Mouse (Mus musculus): ENCODE results near the gene Aaed1. TPM values are rescaled to one million over a fixed set of nuclear protein-coding genes. Genes with fewer than 3 reads are reported as not detected.

The Aaed1 gene
- 2.3 and 2.5 TPM in 2 replicates for polyA plus RNA-seq (2012; rRNA removed)

GRCm38 (mm10) chr13:64312024-64312915 is at the start of gene Aaed1:
TSS of gene Aaed1 (minus strand) at chr13:64312710.

DNA sequence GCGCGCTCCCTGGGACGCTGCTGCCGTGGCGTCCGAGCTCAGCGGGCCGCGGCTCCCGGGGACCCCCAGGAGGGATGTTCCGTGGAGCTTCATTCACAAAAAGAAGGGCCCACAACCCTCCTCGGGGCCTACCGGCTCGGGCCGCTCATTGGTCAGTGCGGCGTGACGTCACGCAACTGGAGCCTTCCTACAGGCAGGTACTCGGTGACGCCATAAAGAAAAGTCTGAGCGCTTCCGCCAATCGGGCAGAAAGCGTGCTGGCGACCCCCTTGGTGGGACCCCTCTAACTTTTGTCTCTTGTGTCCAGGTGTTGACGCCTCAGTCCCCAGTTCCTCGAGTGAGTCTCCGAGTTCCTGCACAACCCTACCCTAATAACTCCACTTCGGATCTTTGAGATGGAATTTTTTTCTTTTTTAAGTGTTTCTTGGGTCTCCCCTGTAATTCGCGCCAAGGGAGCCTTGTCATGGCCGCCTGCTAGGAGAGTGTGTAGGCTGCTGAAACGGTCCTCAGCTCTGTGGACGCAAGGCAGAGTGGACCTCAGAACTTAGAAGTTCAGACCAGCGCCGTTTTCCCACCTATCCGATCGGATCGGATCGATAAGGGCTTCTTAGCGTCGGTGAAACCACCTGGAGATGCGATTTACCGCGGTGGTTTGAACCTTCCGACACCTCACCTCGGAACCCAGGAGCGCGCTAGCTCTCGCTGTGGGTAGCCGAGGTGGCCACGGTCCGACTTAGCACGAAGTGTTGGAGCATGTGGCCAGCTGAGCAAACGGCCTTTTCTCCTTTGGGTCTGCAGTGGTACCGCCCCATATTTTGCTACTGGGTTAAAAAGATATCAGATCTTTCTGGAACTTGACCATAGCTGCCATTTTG is 37.4 kb downstream of the Aaed1 start, which contains the start of gene Cdc14b:
Gene Cdc14b, minus strand, starts transcription at position 412 of the 875 bp plus-strand sequence.

Other genes with a start within 250 kb of the Aaed1 start
- 0.17 TPM in 1 of 2 replicates, not detected in the other for gene Hsd17b3, start 223.5 kb downstream of the Aaed1 start, polyA plus RNA-seq (2012; rRNA removed)
- gene Slc35d2, start 183.3 kb downstream of the Aaed1 start, polyA plus RNA-seq (2012; rRNA removed): 5.6 and 7.7 TPM in 2 replicates
- gene Zfp367, start 159.5 kb downstream of the Aaed1 start, polyA plus RNA-seq (2012; rRNA removed): 0.80 and 2.3 TPM in 2 replicates
- 5.2 and 8.6 TPM in 2 replicates for gene Habp4, start 150.9 kb downstream of the Aaed1 start, polyA plus RNA-seq (2012; rRNA removed)
- gene Cdc14b, start 37.4 kb downstream of the Aaed1 start, polyA plus RNA-seq (2012; rRNA removed): 0.51 and 1.7 TPM in 2 replicates
- 25.1 and 25.6 TPM in 2 replicates for gene Ctsl, start 58.2 kb upstream of the Aaed1 start, polyA plus RNA-seq (2012; rRNA removed)
- 9.3 and 10.2 TPM in 2 replicates for gene Cdk20, start 119.6 kb upstream of the Aaed1 start, polyA plus RNA-seq (2012; rRNA removed)
- not detected in 2 replicates for gene Fam240b, start 185.1 kb upstream of the Aaed1 start, polyA plus RNA-seq (2012; rRNA removed)